21 mouse cellular contexts compared by ENCODE assay signal in the genomic region with DNA sequence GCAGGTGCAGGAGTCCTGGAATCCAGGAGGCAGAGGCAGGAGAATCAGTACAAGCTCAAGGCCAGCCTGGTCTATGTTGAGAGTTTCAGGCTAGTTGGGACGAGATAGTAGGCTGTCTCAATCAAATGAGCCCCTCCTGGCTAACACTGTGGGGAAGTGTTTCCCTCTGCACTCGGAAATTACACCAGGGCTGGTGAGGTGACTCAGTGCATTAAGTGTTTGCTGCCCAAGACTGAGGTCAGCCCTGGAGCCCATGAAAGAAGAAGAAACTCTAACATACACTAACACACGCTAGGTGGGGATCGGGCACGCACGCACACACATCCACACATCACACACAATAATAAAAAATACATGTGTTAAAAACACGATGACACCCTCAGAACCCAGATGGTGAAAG. TPM values are rescaled to one million over a fixed set of nuclear protein-coding genes. Genes with fewer than 3 reads are reported as not detected.
DNase-seq lines count a peak whose midpoint lies in the region; ATAC-seq and TF ChIP-seq lines count a peak whose summit lies in the region.
"Had no signal": no experiment of that assay in that cellular context is flagged by ENCODE, and none has a peak within 500 bp of the region (broad histone marks: within the 10 kb centered on the region; RNA-seq: fewer than 3 reads in every experiment).

No protein-coding gene starts in this region.

- no peak for TF ChIP-seq EP300 in lung, postnatal 0 days (IDR thresholded peaks at IDR 0.05)

- no peaks in the 10 kb centered on the region for H3K27me3 ChIP-seq in heart, embryonic 12.5 days (replicated peaks)
- H3K27me3 ChIP-seq in lung, postnatal 0 days (replicated peaks; ENCODE audit: insufficient read depth, low read length), result no peaks in the 10 kb centered on the region
- H3K27me3 ChIP-seq: forebrain, embryonic 13.5 days; hindbrain, embryonic 12.5 days; neural tube, embryonic 12.5 days; Patski had no signal

- 79% methylated on average over 7 of the region's 7 CpGs for WGBS in heart, embryonic 12.5 days
- WGBS in lung, postnatal 0 days, result 76% methylated on average over 7 of the region's 7 CpGs

- no peak for ATAC-seq in heart, embryonic 12.5 days (ENCODE audit: insufficient number of reproducible peaks, low FRiP score)
- no peak for ATAC-seq in lung, postnatal 0 days
- peak; percentile 71 for ATAC-seq in granulocyte monocyte progenitor cell, adult 5-6 weeks (replicated peaks; ENCODE audit: poor library complexity, severe bottlenecking)
- ATAC-seq: forebrain, embryonic 13.5 days; midbrain, embryonic 16.5 days; Patski had no signal

- H3K36me3 ChIP-seq in heart, embryonic 12.5 days, result no peaks in the 10 kb centered on the region
- H3K36me3 ChIP-seq in lung, postnatal 0 days (ENCODE audit: insufficient read depth, low read length), result no peaks in the 10 kb centered on the region
- H3K36me3 ChIP-seq: hindbrain, embryonic 12.5 days; neural tube, embryonic 12.5 days had no signal

- peaks cover 61% of the 10 kb centered on the region for H3K4me1 ChIP-seq in heart, embryonic 12.5 days (replicated peaks)
- H3K4me1 ChIP-seq in lung, postnatal 0 days (ENCODE audit: insufficient read depth, low read depth, low read length), result peaks cover 24% of the 10 kb centered on the region; the same call in 1 of the 2 replicates

- no peaks in the 10 kb centered on the region for H3K9me3 ChIP-seq in heart, embryonic 12.5 days (replicated peaks)
- H3K9me3 ChIP-seq in lung, postnatal 0 days (ENCODE audit: low read length), result no peaks in the 10 kb centered on the region
- H3K9me3 ChIP-seq: forebrain, embryonic 13.5 days; hindbrain, embryonic 12.5 days; neural tube, embryonic 12.5 days had no signal

- TF ChIP-seq CTCF in lung, postnatal 0 days (IDR thresholded peaks at IDR 0.05), result no peak

- no peak overlapping the region for H3K4me3 ChIP-seq in heart, embryonic 12.5 days
- no peak overlapping the region for H3K4me3 ChIP-seq in lung, postnatal 0 days (ENCODE audit: low read depth, low read length)
- H3K4me3 ChIP-seq: forebrain, embryonic 13.5 days; hindbrain, embryonic 12.5 days; neural tube, embryonic 12.5 days had no signal

- DNase-seq in heart, postnatal 4 days, result no peak
- peak; percentile 43 for DNase-seq in lung, postnatal 0 days (ENCODE audit: low spot score)
- DNase-seq in lung, postnatal 14 days, result no peak
- DNase-seq in left cerebral cortex, adult 8-10 months (ENCODE audit: low spot score in 2 of 2), result no peak
- no peak for DNase-seq in right cerebral cortex, postnatal 25 days
- DNase-seq: cerebellum, adult 11-12 months; gastrocnemius, postnatal 10 days; kidney, adult 18-20 months; kidney, postnatal 25 days; lung, postnatal 4 days; right cerebral cortex, postnatal 4 days; thymus, adult 18-20 months had no signal

- H3K9ac ChIP-seq in heart, embryonic 12.5 days, result no peak overlapping the region
- H3K9ac ChIP-seq in lung, postnatal 0 days (replicated peaks; ENCODE audit: low read depth), result no peak overlapping the region
- H3K9ac ChIP-seq: forebrain, embryonic 13.5 days; hindbrain, embryonic 12.5 days; liver, embryonic 14.5 days; neural tube, embryonic 12.5 days had no signal

- peak overlapping the region; percentile 85; the same call in 1 of the 2 replicates for H3K27ac ChIP-seq in heart, embryonic 12.5 days (ENCODE audit: poor library complexity, severe bottlenecking)
- H3K27ac ChIP-seq in lung, postnatal 0 days (ENCODE audit: low read length), result no peak overlapping the region
- H3K27ac ChIP-seq: liver, embryonic 14.5 days had no signal

- no peak overlapping the region for H3K4me2 ChIP-seq in heart, embryonic 12.5 days
- H3K4me2 ChIP-seq in lung, postnatal 0 days (replicated peaks; ENCODE audit: low read depth, low read length), result no peak overlapping the region
- H3K4me2 ChIP-seq: forebrain, embryonic 13.5 days; heart, embryonic 11.5 days; hindbrain, embryonic 12.5 days; neural tube, embryonic 12.5 days had no signal

RNA-seq across cellular contexts. Expression of gene Crtc3, which starts 34.3 kb away (rescaled TPM):
- 16.7 and 16.9 TPM in 2 replicates for polyA plus RNA-seq in heart, embryonic 12.5 days (2016; fragmentation: Nextera tagmentation; extraction: Ambion mirVana)
- 10 to 100 TPM; 19.5 to 20.3 TPM for total RNA-seq in heart, postnatal 4 days (2021)
- 19.7 and 20.1 TPM in 2 replicates for polyA plus RNA-seq in lung, postnatal 0 days (2015; fragmentation: Nextera tagmentation; extraction: Ambion mirVana)
- total RNA-seq in granulocyte monocyte progenitor cell, adult 5-6 weeks (2014; fragmentation: Nextera tagmentation), result 21.7 and 33.0 TPM in 2 replicates
- 6.2 and 6.8 TPM in 2 replicates for total RNA-seq in granulocyte monocyte progenitor cell, adult 5-6 weeks (2017)
- 10 to 100 TPM; 14.8 to 15.7 (median 15.5) TPM for total RNA-seq in left cerebral cortex, adult 8-10 months (2022)
